Mouse (Mus musculus) lung, postnatal 0 days (tissue): ENCODE measurements around the gene Eefsec.

ENCODE experiments used
- CTCF ChIP-seq: IDR thresholded peaks from 2 replicates; pipeline ENCODE4 v1.5.1; 2016; ENCODE audit warnings: antibody characterized with exemption, mild to moderate bottlenecking
- EP300 ChIP-seq: IDR thresholded peaks from 2 replicates; pipeline ENCODE4 v1.6.1; 2016; ENCODE audit warnings: antibody characterized with exemption, mild to moderate bottlenecking, control low read depth

DNA sequence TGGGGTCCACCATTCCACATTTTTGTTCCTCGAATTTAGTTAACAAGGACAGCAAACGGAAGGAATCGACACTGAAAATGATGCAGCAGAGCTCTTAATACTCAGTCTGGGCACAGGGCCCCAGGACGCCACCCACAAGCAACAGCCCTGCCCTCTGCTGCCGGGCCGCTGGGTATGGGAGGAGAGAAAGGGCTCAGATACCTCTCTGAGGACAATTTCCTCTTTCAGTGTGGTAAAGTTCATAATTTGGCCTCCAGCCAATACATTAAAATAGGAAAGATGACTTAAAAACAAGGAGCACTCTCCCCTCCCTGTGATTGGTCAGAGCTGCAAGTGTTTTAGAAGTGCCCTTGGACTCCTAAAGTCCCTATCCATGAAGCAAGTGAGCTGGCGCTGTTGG is 72.1 kb downstream of the Eefsec start:
- no peak for TF ChIP-seq EP300
- no peak for TF ChIP-seq CTCF
